Mouse (Mus musculus): Measurements from ENCODE around the gene Gnai2.
A peak's percentile ranks its signal among the peaks of the same experiment; 100 is the strongest.

Gnai2 gene

GRCm38 (mm10) chr9:107635279-107636028 is at the start of gene Gnai2:
Gnai2 (minus strand) TSS chr9:107635367.
- peak; percentile 97 for DNase-seq (ENCODE audit: low read depth, low spot score)

GRCm38 (mm10) chr9:107682405-107682804 is 47.2 kb upstream of the Gnai2 start:
- no peak for DNase-seq (ENCODE audit: low read depth, low spot score)

GRCm38 (mm10) chr9:107679501-107679900 is 44.3 kb upstream of the Gnai2 start, which contains the start of gene Gnat1:
Gnat1 (minus strand) TSS chr9:107679712.
- no peak for DNase-seq (ENCODE audit: low read depth, low spot score)

GRCm38 (mm10) chr9:107678861-107679260 is 43.7 kb upstream of the Gnai2 start:
- no peak for DNase-seq (ENCODE audit: low read depth, low spot score)

GRCm38 (mm10) chr9:107677819-107678526 is 42.8 kb upstream of the Gnai2 start:
- DNase-seq (ENCODE audit: low read depth, low spot score), result peak; percentile 86

GRCm38 (mm10) chr9:107677091-107677784 is 42.1 kb upstream of the Gnai2 start:
- DNase-seq (ENCODE audit: low read depth, low spot score), result no peak

- no peak for DNase-seq (ENCODE audit: low read depth, low spot score)
Measured at GRCm38 (mm10) chr9:107676302-107676701, 41.1 kb upstream of the Gnai2 start.

- DNase-seq (ENCODE audit: low read depth, low spot score), result peak; percentile 67
Measured at GRCm38 (mm10) chr9:107675671-107676301, 40.6 kb upstream of the Gnai2 start.

- DNase-seq (ENCODE audit: low read depth, low spot score), result no peak
Measured at GRCm38 (mm10) chr9:107674609-107675429, 39.7 kb upstream of the Gnai2 start.

GRCm38 (mm10) chr9:107670259-107670658 is 35.1 kb upstream of the Gnai2 start:
- no peak for DNase-seq (ENCODE audit: low read depth, low spot score)

GRCm38 (mm10) chr9:107669480-107669945 is 34.3 kb upstream of the Gnai2 start, which contains the start of gene Slc38a3:
Slc38a3 (minus strand) TSS chr9:107669530.
- no peak for DNase-seq (ENCODE audit: low read depth, low spot score)

GRCm38 (mm10) chr9:107668916-107669315 is 33.7 kb upstream of the Gnai2 start:
- DNase-seq (ENCODE audit: low read depth, low spot score), result no peak

GRCm38 (mm10) chr9:107668011-107668410 is 32.8 kb upstream of the Gnai2 start:
- DNase-seq (ENCODE audit: low read depth, low spot score), result no peak

GRCm38 (mm10) chr9:107667219-107667618 is 32.1 kb upstream of the Gnai2 start:
- peak; percentile 61 for DNase-seq (ENCODE audit: low read depth, low spot score)

GRCm38 (mm10) chr9:107666751-107667205 is 31.6 kb upstream of the Gnai2 start:
- no peak for DNase-seq (ENCODE audit: low read depth, low spot score)

GRCm38 (mm10) chr9:107665308-107665707 is 30.1 kb upstream of the Gnai2 start:
- DNase-seq (ENCODE audit: low read depth, low spot score), result no peak

- no peak for DNase-seq (ENCODE audit: low read depth, low spot score)
Measured at GRCm38 (mm10) chr9:107663525-107663924, 28.4 kb upstream of the Gnai2 start.

- DNase-seq (ENCODE audit: low read depth, low spot score), result no peak
Measured at GRCm38 (mm10) chr9:107662342-107662741, 27.2 kb upstream of the Gnai2 start.

- no peak for DNase-seq (ENCODE audit: low read depth, low spot score)
Measured at GRCm38 (mm10) chr9:107660777-107661176, 25.6 kb upstream of the Gnai2 start.

- no peak for DNase-seq (ENCODE audit: low read depth, low spot score)
Measured at GRCm38 (mm10) chr9:107659961-107660360, 24.8 kb upstream of the Gnai2 start.

- DNase-seq (ENCODE audit: low read depth, low spot score), result no peak
Measured at GRCm38 (mm10) chr9:107659551-107659950, 24.4 kb upstream of the Gnai2 start.

Measured in forelimb bud, embryonic 11.5 days (tissue).